Mouse (Mus musculus) erythroblast, adult 5-6 weeks (primary cell): Measurements from ENCODE around the gene P2rx4. TPM values are rescaled to one million over a fixed set of nuclear protein-coding genes. Genes with fewer than 3 reads are reported as not detected.

Source experiments
- ATAC-seq: replicated peaks from 2 replicates; pipeline ENCODE4 v1.8.0; 2016; ENCODE audit warnings: moderate number of reproducible peaks, mild to moderate bottlenecking, moderate TSS enrichment, inconsistent platforms; ENCODE audit not compliant: poor library complexity, low FRiP score, severe bottlenecking
- total RNA-seq, 2 experiments: library from RNA; stranded (forward) in 1 of 2; stranded (reverse) in 1 of 2; fragments of 150-400 nt in 1 of 2; fragments of 200-764, 138-1000 nt in 1 of 2; gene quantifications; 2 replicates each; pipeline versions ENCODE4 v1.2.3 to v1.2.4; 2015 to 2017; ENCODE audit warnings: low replicate concordance in 2 of 2

The P2rx4 gene
- total RNA-seq, 2 experiments from 2014 or later, result 8.6 to 20.8 TPM

- peak; percentile 45 for ATAC-seq
These were observed 6.5 kb upstream of the P2rx4 start for GRCm38 (mm10) chr5:122700837-122701212.

GRCm38 (mm10) chr5:122702156-122702555 lies 5.2 kb upstream of the P2rx4 start:
- ATAC-seq, result no peak

- ATAC-seq, result no peak
These were observed 3.8 kb upstream of the P2rx4 start for GRCm38 (mm10) chr5:122703574-122703973.

- ATAC-seq, result no peak
These were observed 2.8 kb upstream of the P2rx4 start for GRCm38 (mm10) chr5:122704571-122704970.

- ATAC-seq, result no peak
These were observed 2.2 kb upstream of the P2rx4 start for GRCm38 (mm10) chr5:122705174-122705573.

- no peak; the same call in 1 of the 2 replicates for ATAC-seq
These were observed 448 bp upstream of the P2rx4 start for GRCm38 (mm10) chr5:122706917-122707275.

- ATAC-seq, result no peak
These were observed 1.5 kb downstream of the P2rx4 start for GRCm38 (mm10) chr5:122708819-122709218.

GRCm38 (mm10) chr5:122715723-122716122 lies 8.4 kb downstream of the P2rx4 start:
- no peak for ATAC-seq

- ATAC-seq, result peak; percentile 60; the same call in 1 of the 2 replicates
These were observed 9.4 kb downstream of the P2rx4 start for GRCm38 (mm10) chr5:122716793-122717192.

- no peak for ATAC-seq
These were observed 11.1 kb downstream of the P2rx4 start for GRCm38 (mm10) chr5:122718400-122718799.

- no peak for ATAC-seq
These were observed 11.8 kb downstream of the P2rx4 start for GRCm38 (mm10) chr5:122719168-122719567.

GRCm38 (mm10) chr5:122725453-122725852 lies 18.1 kb downstream of the P2rx4 start:
- no peak for ATAC-seq

GRCm38 (mm10) chr5:122726068-122726467 lies 18.7 kb downstream of the P2rx4 start:
- ATAC-seq, result peak; percentile 74

- ATAC-seq, result no peak
These were observed 19.3 kb downstream of the P2rx4 start for GRCm38 (mm10) chr5:122726595-122726994.

- no peak for ATAC-seq
These were observed 19.8 kb downstream of the P2rx4 start for GRCm38 (mm10) chr5:122727096-122727495.

GRCm38 (mm10) chr5:122730776-122731175 lies 23.4 kb downstream of the P2rx4 start:
- ATAC-seq, result no peak

- peak; percentile 74 for ATAC-seq
These were observed 24.0 kb downstream of the P2rx4 start for GRCm38 (mm10) chr5:122731321-122731720.

- no peak for ATAC-seq
These were observed 24.8 kb downstream of the P2rx4 start for GRCm38 (mm10) chr5:122731991-122732673.

- no peak for ATAC-seq
These were observed 26.5 kb downstream of the P2rx4 start for GRCm38 (mm10) chr5:122733881-122734280.

GRCm38 (mm10) chr5:122735853-122736252 lies 28.5 kb downstream of the P2rx4 start:
- ATAC-seq, result no peak

GRCm38 (mm10) chr5:122736761-122737160 lies 29.4 kb downstream of the P2rx4 start:
- ATAC-seq, result no peak

GRCm38 (mm10) chr5:122743880-122744422 lies 36.6 kb downstream of the P2rx4 start:
- no peak for ATAC-seq
